Mouse (Mus musculus): ENCODE results near the gene Lck. TPM values are rescaled to one million over a fixed set of nuclear protein-coding genes. Genes with fewer than 3 reads are reported as not detected.
"Not testable (repeated sequence)": the region's sequence is repeated elsewhere in the genome, so short reads cannot be mapped to it uniquely, and the experiment has no call there.

The Lck gene
- polyA plus RNA-seq, 1 experiment = 12.7 TPM

DNA sequence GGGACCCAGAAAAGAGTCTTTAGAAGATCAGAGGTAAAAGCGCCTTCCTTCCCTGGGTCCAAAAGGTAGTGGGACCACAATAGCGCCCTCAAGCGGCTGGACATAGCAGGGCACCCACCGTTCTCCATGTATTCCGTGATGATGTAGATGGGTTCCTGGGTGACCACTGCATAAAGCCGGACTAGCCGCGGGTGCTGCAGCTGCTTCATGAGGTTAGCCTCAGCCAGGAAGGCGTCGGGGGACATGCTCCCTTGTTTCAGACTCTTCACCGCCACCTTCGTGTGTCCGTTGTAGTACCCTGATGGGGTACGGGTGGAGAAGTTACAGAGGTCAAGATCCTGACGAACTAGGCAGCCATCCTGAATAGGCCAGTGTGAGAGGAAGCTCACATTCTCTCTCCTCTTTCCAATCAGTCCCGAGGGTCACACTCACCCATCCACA lies 18.0 kb downstream of the Lck start:
- peak overlapping the region; percentile 71; the same call in 1 of the 2 replicates for H3K4me3 ChIP-seq (ENCODE audit: insufficient read depth, low read depth, low read length)
- no peaks in the 10 kb centered on the region for H3K27me3 ChIP-seq (replicated peaks; ENCODE audit: control insufficient read depth, insufficient read depth, low read length)
- peak; percentile 69 for TF ChIP-seq CTCF (conservative IDR thresholded peaks at IDR 0.05; ENCODE audit: insufficient read depth, insufficient read length, low read depth, low read length)
- no peak for TF ChIP-seq POLR2A (IDR thresholded peaks at IDR 0.05; ENCODE audit: low read depth, low read length)
- H3K36me3 ChIP-seq (ENCODE audit: control insufficient read depth, insufficient read depth, low read length) = no peaks in the 10 kb centered on the region
- peak; percentile 55 for DNase-seq
- peaks cover 4% of the 10 kb centered on the region; the same call in 1 of the 2 replicates for H3K4me1 ChIP-seq (ENCODE audit: control insufficient read depth, insufficient read depth, low read length)
- H3K27ac ChIP-seq (ENCODE audit: insufficient read depth, low read depth, low read length) = no peak overlapping the region
- WGBS = 11% methylated on average over 16 of the region's 16 CpGs

- not testable (repeated sequence) for H3K36me3 ChIP-seq (ENCODE audit: control insufficient read depth, insufficient read depth, low read length); H3K4me3 ChIP-seq (ENCODE audit: insufficient read depth, low read depth, low read length); H3K27ac ChIP-seq (ENCODE audit: insufficient read depth, low read depth, low read length); H3K27me3 ChIP-seq (replicated peaks; ENCODE audit: control insufficient read depth, insufficient read depth, low read length); DNase-seq; H3K4me1 ChIP-seq (ENCODE audit: control insufficient read depth, insufficient read depth, low read length)
- 74% methylated on average over 4 of the region's 6 CpGs for WGBS
These were observed 18.9 kb downstream of the Lck start for GRCm38 (mm10) chr4:129554512-129554911.

GRCm38 (mm10) chr4:129550295-129550694 lies 23.1 kb downstream of the Lck start:
- no peak overlapping the region for H3K27ac ChIP-seq (ENCODE audit: insufficient read depth, low read depth, low read length)
- WGBS = 90% methylated on average over 1 of the region's 1 CpGs
- H3K36me3 ChIP-seq (ENCODE audit: control insufficient read depth, insufficient read depth, low read length) = no peaks in the 10 kb centered on the region
- TF ChIP-seq CTCF (conservative IDR thresholded peaks at IDR 0.05; ENCODE audit: insufficient read depth, insufficient read length, low read depth, low read length) (no peak), POLR2A (IDR thresholded peaks at IDR 0.05; ENCODE audit: low read depth, low read length) (no peak)
- H3K4me3 ChIP-seq (ENCODE audit: insufficient read depth, low read depth, low read length) = no peak overlapping the region
- no peaks in the 10 kb centered on the region for H3K4me1 ChIP-seq (ENCODE audit: control insufficient read depth, insufficient read depth, low read length)
- no peaks in the 10 kb centered on the region for H3K27me3 ChIP-seq (replicated peaks; ENCODE audit: control insufficient read depth, insufficient read depth, low read length)
- no peak for DNase-seq

DNA sequence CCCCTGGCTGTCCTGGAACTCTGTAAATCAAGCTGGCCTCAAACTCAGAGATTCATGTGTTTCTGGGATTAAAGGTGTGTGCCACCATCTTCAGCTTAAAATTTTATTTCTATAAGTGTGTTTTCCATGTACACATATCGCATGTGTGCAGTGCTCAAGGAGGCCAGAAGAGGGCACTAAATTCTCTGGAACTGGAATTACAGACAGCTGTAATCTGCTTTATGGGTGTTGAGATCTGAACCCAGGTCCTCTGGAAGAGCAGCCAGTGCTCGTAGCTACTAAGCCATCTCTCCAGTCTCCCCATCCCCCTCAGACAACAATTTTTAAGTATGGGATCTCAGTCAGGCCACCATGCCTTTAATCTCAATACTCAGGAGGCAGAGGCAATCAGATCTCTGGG lies 24.1 kb downstream of the Lck start:
- H3K4me1 ChIP-seq (ENCODE audit: control insufficient read depth, insufficient read depth, low read length) = no peaks in the 10 kb centered on the region
- DNase-seq = peak; percentile 46
- H3K27ac ChIP-seq (ENCODE audit: insufficient read depth, low read depth, low read length) = no peak overlapping the region
- WGBS = 94% methylated on average over 2 of the region's 2 CpGs
- TF ChIP-seq POLR2A (IDR thresholded peaks at IDR 0.05; ENCODE audit: low read depth, low read length) (no peak), CTCF (conservative IDR thresholded peaks at IDR 0.05; ENCODE audit: insufficient read depth, insufficient read length, low read depth, low read length) (0 out of 2 replicates have a peak, but pooled peaks have one; percentile 21)
- H3K4me3 ChIP-seq (ENCODE audit: insufficient read depth, low read depth, low read length) = no peak overlapping the region
- no peaks in the 10 kb centered on the region for H3K36me3 ChIP-seq (ENCODE audit: control insufficient read depth, insufficient read depth, low read length)
- no peaks in the 10 kb centered on the region for H3K27me3 ChIP-seq (replicated peaks; ENCODE audit: control insufficient read depth, insufficient read depth, low read length)

GRCm38 (mm10) chr4:129547631-129548030 lies 25.8 kb downstream of the Lck start:
- not testable (repeated sequence) for H3K4me1 ChIP-seq (ENCODE audit: control insufficient read depth, insufficient read depth, low read length); H3K27ac ChIP-seq (ENCODE audit: insufficient read depth, low read depth, low read length); DNase-seq; H3K27me3 ChIP-seq (replicated peaks; ENCODE audit: control insufficient read depth, insufficient read depth, low read length); H3K36me3 ChIP-seq (ENCODE audit: control insufficient read depth, insufficient read depth, low read length); H3K4me3 ChIP-seq (ENCODE audit: insufficient read depth, low read depth, low read length)
- 75% methylated on average over 4 of the region's 4 CpGs for WGBS

- peaks cover 10% of the 10 kb centered on the region; the same call in 1 of the 2 replicates for H3K4me1 ChIP-seq (ENCODE audit: control insufficient read depth, insufficient read depth, low read length)
- no peaks in the 10 kb centered on the region for H3K36me3 ChIP-seq (ENCODE audit: control insufficient read depth, insufficient read depth, low read length)
- no peaks in the 10 kb centered on the region for H3K27me3 ChIP-seq (replicated peaks; ENCODE audit: control insufficient read depth, insufficient read depth, low read length)
- H3K27ac ChIP-seq (ENCODE audit: insufficient read depth, low read depth, low read length) = no peak overlapping the region
- no peak for DNase-seq
- 91% methylated on average over 4 of the region's 4 CpGs for WGBS
- no peak overlapping the region for H3K4me3 ChIP-seq (ENCODE audit: insufficient read depth, low read depth, low read length)
- no peak for TF ChIP-seq POLR2A (IDR thresholded peaks at IDR 0.05; ENCODE audit: low read depth, low read length)
- TF ChIP-seq CTCF (conservative IDR thresholded peaks at IDR 0.05; ENCODE audit: insufficient read depth, insufficient read length, low read depth, low read length) = no peak
These were observed 29.3 kb downstream of the Lck start for GRCm38 (mm10) chr4:129544106-129544505.

- under 1% methylated on average over 46 of the region's 46 CpGs for WGBS
- peak within 1 kb of the TSS; percentile 51 for H3K27ac ChIP-seq (ENCODE audit: insufficient read depth, low read depth, low read length)
- no peaks in the 10 kb centered on the region for H3K27me3 ChIP-seq (replicated peaks; ENCODE audit: control insufficient read depth, insufficient read depth, low read length)
- peak within 1 kb of the TSS; percentile 97 for H3K4me3 ChIP-seq (ENCODE audit: insufficient read depth, low read depth, low read length)
- H3K4me1 ChIP-seq (ENCODE audit: control insufficient read depth, insufficient read depth, low read length) = peaks cover 10% of the 10 kb centered on the region; the same call in 1 of the 2 replicates
- no peak for TF ChIP-seq CTCF (conservative IDR thresholded peaks at IDR 0.05; ENCODE audit: insufficient read depth, insufficient read length, low read depth, low read length)
- peak; percentile 62 for TF ChIP-seq POLR2A (IDR thresholded peaks at IDR 0.05; ENCODE audit: low read depth, low read length)
- no peaks in the 10 kb centered on the region for H3K36me3 ChIP-seq (ENCODE audit: control insufficient read depth, insufficient read depth, low read length)
- DNase-seq = peak; percentile 99
These were observed 30.8 kb downstream of the Lck start, which contains the start of gene Hdac1 for GRCm38 (mm10) chr4:129542592-129543141. Hdac1 (minus strand) TSS chr4:129542713.
